Mouse (Mus musculus): Measurements from ENCODE around the gene Tnfrsf4.
A peak's percentile ranks its signal among the peaks of the same experiment; 100 is the strongest.

The Tnfrsf4 gene

GRCm38 (mm10) chr4:156013637-156014036 is at the start of gene Tnfrsf4:
Tnfrsf4 (plus strand) TSS chr4:156013843.
- DNase-seq (ENCODE audit: low spot score), result no peak

- DNase-seq (ENCODE audit: low spot score), result no peak
Measured at GRCm38 (mm10) chr4:155964396-155964795, 49.2 kb upstream of the Tnfrsf4 start.

DNA sequence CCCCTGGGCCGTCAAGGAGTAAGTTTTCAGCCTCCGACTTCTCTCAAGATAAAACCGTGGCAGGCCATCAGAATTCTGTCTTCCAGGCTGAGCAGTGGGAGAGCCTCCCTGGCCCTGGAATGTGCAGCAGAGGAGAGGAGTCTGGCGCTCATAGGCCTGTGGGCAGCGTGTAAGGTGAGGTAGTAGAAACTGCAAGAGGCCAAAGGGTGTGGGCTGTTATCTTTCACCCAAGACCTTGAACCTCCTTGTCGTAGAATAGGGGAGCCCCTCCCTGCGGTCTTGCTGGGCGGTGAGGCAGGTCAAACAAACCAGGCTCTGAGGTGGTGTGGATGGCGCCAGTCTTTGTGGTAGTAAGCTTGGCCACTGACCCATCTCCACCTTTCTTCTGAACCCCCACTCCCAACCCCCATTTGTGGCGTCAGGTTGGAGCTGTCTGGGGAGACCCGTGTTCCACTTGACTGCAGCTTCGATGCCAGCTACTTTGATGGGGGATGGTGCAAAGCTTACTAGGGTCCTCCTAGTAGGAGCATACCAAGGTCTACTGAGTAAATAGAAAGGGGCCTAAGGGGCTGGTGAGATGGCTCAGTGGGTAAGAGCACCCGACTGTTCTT is 44.5 kb upstream of the Tnfrsf4 start:
- DNase-seq (ENCODE audit: low spot score), result no peak

- DNase-seq (ENCODE audit: low spot score), result no peak
Measured at GRCm38 (mm10) chr4:155970286-155970685, 43.4 kb upstream of the Tnfrsf4 start.

DNA sequence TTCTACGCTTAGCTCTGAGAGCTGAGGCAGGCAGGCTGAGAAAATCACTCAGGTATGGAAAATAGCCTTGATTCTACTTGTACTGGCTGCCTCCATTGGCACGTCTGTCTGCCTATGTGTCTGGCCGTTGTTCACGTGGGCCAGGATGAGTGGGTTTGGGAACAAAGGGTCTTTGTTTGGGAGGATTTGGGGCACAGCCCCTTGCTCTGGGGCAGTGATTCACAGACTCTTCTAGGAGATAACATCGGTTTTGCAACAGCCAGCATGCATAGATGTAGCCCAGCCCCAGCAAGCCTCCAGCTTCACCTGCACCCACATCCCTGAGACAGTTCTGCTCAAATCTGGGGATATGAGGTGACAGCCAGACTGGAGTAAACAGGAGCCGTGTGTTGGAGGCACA is 41.0 kb upstream of the Tnfrsf4 start:
- DNase-seq (ENCODE audit: low spot score), result no peak

GRCm38 (mm10) chr4:155973239-155973638 is 40.4 kb upstream of the Tnfrsf4 start:
- DNase-seq (ENCODE audit: low spot score), result no peak

DNA sequence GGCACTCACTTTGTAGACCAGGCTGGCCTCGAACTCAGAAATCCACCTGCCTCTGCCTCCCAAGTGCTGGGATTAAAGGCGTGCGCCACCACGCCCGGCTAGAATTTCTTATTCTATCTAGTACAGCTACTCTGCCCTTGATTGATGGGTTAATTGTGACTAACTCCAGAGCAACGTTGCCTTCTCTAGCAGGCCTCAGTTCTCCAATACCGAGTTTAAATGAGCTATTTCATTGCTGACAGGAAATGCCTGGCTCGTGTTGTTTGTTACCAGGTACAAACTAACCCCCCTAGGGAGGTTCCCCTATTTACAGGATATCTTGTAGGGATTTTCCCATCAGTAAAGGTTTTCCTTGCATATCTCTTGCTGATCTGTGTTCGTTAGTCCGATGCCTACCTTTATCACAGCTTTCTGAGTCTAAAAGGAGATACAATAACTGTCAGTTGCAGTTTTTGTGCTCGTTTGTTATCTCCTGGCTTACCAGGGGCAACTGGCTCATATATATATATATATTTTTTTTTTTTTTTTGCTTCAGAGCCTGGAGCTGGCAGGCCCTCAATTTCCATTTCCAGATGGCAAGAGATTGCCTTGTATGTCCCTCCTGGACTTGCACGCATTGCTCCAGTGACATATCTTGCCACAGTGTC is 32.1 kb upstream of the Tnfrsf4 start:
- DNase-seq (ENCODE audit: low spot score), result no peak

GRCm38 (mm10) chr4:155983788-155984187 is 29.9 kb upstream of the Tnfrsf4 start:
- no peak for DNase-seq (ENCODE audit: low spot score)

DNA sequence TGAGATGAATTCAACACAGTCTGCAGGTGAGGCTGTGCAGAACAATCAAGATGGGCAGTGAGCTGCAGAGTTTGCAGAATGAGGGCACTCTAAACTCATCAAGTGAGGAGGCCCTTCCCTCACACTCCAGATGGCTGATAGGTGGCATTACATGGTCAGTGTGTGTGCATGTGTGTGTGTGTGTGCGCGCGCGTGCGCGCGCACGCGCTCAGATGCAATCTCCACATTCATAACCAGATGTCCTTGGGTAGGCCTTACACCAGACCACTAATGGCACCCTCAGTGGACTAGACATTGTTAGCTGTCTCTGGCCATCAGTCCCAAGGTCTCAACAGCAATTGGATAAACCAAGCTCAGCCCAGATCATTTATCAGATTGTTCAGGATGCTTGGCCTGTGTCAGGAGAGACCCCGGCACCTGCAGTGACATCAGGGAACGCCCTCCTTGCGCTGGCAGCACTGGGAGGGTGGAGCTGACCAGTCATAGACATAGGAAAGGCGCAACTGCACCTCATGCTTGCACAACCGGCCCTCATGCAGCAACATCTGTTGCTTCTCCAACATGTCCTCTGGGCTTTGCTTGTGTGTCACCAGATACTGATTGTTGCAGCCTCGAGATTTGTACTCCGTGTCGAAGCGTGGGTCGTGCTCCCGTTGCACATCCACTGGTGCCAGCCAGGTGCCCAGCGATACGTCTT is 22.3 kb upstream of the Tnfrsf4 start:
- DNase-seq (ENCODE audit: low spot score), result no peak

GRCm38 (mm10) chr4:155991908-155992230 is 21.8 kb upstream of the Tnfrsf4 start:
- no peak for DNase-seq (ENCODE audit: low spot score)

- peak; percentile 78 for DNase-seq (ENCODE audit: low spot score)
Measured at GRCm38 (mm10) chr4:155992241-155992905, 21.3 kb upstream of the Tnfrsf4 start, which contains the start of the genes B3galt6 and Sdf4. B3galt6 (minus strand) TSS chr4:155992649. Sdf4 (plus strand) TSS chr4:155992872.

DNA sequence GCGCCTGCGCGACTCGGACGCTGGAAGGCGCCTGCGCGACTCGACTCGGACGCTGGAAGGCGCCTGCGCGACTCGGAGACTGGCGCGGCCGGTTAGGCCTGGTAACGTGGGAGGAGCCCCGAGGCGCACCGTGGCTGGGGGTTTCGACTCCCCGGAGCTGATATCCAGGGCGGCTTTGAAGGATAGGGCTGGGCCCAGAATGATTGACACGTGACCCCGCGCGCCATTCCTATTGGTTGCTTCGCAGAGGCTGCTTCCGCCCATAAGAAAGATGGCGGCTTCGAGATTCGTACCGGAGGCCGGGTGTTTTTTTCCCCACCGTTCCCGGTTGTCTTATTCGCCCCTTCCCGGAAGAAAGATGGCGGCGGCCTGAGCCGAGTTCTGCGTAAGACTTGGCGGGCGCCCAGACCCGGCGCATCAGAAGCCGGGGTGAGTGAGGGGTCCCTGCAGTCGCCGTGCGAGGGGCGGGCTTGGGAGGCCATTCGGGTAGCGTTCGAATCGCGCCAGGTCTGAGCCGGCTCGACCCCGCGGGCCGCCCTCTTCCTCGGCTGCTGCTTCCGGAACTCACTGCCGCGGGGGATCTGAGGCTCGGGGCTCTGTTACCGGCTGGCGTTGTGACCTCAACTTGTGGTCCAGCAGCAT is 20.6 kb upstream of the Tnfrsf4 start:
- DNase-seq (ENCODE audit: low spot score), result peak; percentile 95

- no peak for DNase-seq (ENCODE audit: low spot score)
Measured at GRCm38 (mm10) chr4:155993606-155994005, 20.0 kb upstream of the Tnfrsf4 start.

GRCm38 (mm10) chr4:156004109-156004508 is 9.5 kb upstream of the Tnfrsf4 start:
- DNase-seq (ENCODE audit: low spot score), result no peak

GRCm38 (mm10) chr4:156008369-156008768 is 5.3 kb upstream of the Tnfrsf4 start:
- no peak for DNase-seq (ENCODE audit: low spot score)

GRCm38 (mm10) chr4:156014436-156014835 is 793 bp downstream of the Tnfrsf4 start:
- DNase-seq (ENCODE audit: low spot score), result no peak

- no peak for DNase-seq (ENCODE audit: low spot score)
Measured at GRCm38 (mm10) chr4:156019771-156020170, 6.1 kb downstream of the Tnfrsf4 start.

- no peak for DNase-seq (ENCODE audit: low spot score)
Measured at GRCm38 (mm10) chr4:156021381-156021780, 7.7 kb downstream of the Tnfrsf4 start.

DNA sequence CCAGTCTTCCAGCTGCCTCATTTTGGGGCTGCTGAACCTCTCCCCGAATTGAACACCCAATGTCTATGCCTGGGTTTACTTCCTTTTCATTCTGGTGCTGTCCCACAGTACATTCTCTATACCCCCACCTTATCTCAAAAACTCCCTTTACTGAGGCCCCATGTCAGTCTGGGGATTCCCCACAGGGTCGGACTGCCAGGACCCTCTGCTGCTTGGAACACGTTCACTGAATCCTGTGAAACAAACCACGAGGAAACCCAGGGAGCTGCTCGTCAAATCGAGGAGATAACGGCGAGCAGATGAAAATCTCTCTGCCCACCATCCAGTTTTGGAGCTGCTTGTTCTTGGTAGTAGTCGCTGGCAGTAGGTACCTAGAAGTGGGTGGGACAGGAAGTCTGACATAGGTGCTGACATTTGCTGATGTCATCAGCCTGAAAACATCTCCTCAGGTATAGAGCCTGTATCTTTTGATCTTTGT is 8.3 kb downstream of the Tnfrsf4 start:
- peak; percentile 26 for DNase-seq (ENCODE audit: low spot score)

DNA sequence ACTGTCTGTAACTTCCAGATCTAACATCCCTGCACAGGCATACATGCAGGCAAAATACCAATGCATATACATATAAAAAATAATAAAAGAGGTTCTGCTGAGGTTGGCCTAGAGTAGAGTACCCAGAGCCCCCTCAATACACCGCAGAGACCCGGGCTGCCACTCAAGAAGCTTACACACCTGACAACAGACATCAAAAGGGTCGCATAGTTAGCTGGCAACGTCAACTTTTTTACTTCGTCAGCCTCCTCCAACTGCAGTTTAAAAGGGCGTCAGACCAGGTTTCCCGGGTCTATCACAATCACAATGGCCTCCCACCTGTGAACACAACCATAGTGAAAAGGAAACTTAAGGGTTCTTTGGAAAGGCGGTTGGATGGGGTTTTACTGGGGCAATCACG is 9.9 kb downstream of the Tnfrsf4 start:
- DNase-seq (ENCODE audit: low spot score), result no peak

GRCm38 (mm10) chr4:156024184-156024583 is 10.5 kb downstream of the Tnfrsf4 start:
- no peak for DNase-seq (ENCODE audit: low spot score)

GRCm38 (mm10) chr4:156026013-156026412 is 12.4 kb downstream of the Tnfrsf4 start, which contains the start of gene Tnfrsf18:
Tnfrsf18 (plus strand) TSS chr4:156026164.
- peak; percentile 42 for DNase-seq (ENCODE audit: low spot score)

All from lung, postnatal 25 days (tissue).